Mouse (Mus musculus): Measurements from ENCODE around the gene Zfp553. TPM values are rescaled to one million over a fixed set of nuclear protein-coding genes. Genes with fewer than 3 reads are reported as not detected.
A peak's percentile ranks its signal among the peaks of the same experiment; 100 is the strongest.

Zfp553 gene
- polyA plus RNA-seq, 1 experiment from 2014 or later = 7.1 TPM

DNA sequence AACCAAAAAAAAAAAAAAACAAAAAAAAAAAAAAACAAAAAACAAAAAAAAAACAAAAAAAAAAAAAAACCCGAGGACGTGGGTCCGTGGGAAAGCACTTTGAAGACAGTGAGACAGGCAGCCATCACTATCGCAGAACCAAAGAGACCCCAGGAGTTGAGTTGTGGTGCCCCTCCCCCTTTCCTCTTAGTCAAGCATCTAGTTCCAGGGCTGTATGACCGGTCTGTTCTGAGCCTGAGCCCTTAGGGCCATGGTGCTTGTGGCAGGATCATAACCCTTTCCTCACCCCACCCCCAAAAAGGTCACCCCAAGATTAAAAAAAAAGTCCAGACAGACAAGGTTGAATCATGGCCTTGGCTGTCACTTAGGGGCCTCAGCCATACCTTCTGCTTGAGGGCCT, 16.6 kb upstream of the Zfp553 start:
- H3K79me2 ChIP-seq (ENCODE audit: inconsistent target) = no peaks in the 10 kb centered on the region
- WGBS (ENCODE audit: missing documents) = 82% methylated on average over 5 of the region's 5 CpGs
- H3K36me3 ChIP-seq (ENCODE audit: inconsistent target) = no peaks in the 10 kb centered on the region
- no peak overlapping the region for H3K4me3 ChIP-seq (ENCODE audit: inconsistent target)
- no peak overlapping the region for H3K27ac ChIP-seq

DNA sequence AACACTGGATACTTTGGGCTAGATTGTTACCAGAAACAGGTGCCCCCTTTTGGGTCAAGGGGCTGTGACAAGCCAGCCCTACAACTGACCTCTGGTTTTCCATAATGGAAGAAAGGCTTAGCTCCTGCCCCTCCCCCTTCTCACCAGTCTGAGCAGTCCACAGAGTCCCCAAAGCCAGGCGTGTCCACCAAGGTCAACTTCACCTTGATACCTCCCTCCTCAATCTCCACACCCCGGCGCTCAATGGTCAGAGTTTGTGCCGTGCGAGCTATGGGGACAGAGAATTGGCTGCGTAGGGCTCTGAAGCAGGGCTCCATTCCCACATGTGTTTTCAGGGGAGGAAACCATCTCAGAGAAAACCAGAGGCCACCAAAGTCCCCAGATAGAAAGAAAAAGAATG, 15.4 kb upstream of the Zfp553 start:
- WGBS (ENCODE audit: missing documents) = 74% methylated on average over 6 of the region's 6 CpGs
- H3K27ac ChIP-seq = no peak overlapping the region

DNA sequence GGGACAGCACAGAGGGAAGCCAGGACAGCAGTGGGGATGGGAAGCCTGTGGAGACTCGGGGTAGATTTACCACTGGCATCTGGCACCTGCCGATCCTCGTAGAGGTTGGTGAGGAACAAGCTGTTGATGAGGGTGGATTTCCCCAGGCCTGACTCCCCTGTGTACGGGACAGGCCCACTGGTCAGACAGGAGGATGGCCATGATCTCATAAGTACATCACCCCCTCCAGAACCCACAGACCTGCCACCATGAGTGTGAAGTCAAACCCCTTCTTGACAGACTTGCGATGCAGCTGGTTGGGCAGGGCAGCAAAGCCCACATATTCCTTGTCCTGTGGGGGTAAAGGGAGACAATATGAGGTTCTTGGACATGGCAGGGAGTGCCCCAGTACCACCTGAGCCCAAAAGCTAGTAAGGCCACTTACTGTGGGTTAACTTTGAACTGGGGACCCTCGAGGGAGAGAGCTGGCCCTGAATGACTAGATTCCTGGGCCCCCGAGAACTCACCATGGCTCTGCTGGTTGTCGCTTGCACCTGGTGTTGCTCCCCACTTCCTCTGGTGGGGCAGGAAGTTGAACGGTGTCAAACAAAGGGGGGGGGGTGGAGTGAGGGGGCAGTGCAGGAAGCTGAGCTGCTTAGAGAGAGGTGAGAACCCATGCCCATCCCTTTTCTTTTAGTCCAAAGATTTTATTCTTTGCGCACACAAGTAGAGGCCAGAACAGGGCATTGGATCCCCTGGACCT, 14.8 kb upstream of the Zfp553 start:
- no peaks in the 10 kb centered on the region for H3K79me2 ChIP-seq (ENCODE audit: inconsistent target)
- no peak overlapping the region for H3K4me3 ChIP-seq (ENCODE audit: inconsistent target)
- H3K27ac ChIP-seq = no peak overlapping the region
- 32% methylated on average over 10 of the region's 10 CpGs for WGBS (ENCODE audit: missing documents)
- H3K36me3 ChIP-seq (ENCODE audit: inconsistent target) = no peaks in the 10 kb centered on the region

More for the DNA sequence above, 15.4 kb upstream of the Zfp553 start:
- Histone ChIP-seq H3K36me3 (ENCODE audit: inconsistent target) (no peaks in the 10 kb centered on the region), H3K79me2 (ENCODE audit: inconsistent target) (no peaks in the 10 kb centered on the region), H3K4me3 (ENCODE audit: inconsistent target) (no peak overlapping the region)

DNA sequence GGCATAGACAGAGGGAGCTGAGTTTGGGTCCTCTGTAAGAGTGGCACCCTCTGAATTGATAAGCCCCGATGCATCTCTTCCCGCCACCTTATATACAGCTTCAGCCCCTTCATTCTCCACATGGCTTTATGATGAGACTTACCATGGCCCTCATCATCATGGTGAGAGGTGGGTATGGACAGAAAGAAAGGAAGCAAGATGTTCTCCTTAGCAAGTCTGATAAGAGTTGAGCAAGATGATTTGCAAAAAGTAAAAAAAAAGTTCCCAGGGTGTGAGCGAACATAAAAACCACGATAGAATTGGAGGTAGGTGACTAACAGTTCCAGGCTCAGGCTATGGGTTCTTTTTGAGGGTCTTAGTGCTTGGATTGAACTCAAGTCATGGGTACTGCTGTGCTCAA, 14.2 kb upstream of the Zfp553 start:
- no peak overlapping the region for H3K27ac ChIP-seq
- H3K79me2 ChIP-seq (ENCODE audit: inconsistent target) = no peaks in the 10 kb centered on the region
- no peaks in the 10 kb centered on the region for H3K36me3 ChIP-seq (ENCODE audit: inconsistent target)
- no peak overlapping the region for H3K4me3 ChIP-seq (ENCODE audit: inconsistent target)
- WGBS (ENCODE audit: missing documents) = 56% methylated on average over 4 of the region's 4 CpGs

DNA sequence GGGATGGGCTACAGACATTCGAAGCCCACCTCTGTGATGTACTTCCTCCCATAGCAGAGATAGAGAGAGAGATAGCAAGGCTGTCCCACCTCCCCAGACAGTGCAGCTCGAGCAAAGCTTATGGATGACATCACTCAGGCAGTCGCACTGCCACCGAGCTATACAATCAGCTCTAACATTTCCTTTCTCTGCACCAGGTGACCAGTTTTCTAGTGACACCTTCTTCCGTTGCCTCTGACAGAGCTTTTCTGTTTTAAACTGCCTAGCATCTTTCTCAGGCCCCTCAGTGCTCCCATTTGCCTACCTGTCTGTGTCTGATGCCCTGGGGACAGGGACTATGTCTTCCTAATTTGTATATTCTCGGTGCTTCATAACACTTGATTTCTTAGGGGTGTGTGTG, 12.4 kb upstream of the Zfp553 start:
- H3K36me3 ChIP-seq (ENCODE audit: inconsistent target) = no peaks in the 10 kb centered on the region
- H3K4me3 ChIP-seq (ENCODE audit: inconsistent target) = no peak overlapping the region
- WGBS (ENCODE audit: missing documents) = 75% methylated on average over 6 of the region's 6 CpGs
- no peaks in the 10 kb centered on the region for H3K79me2 ChIP-seq (ENCODE audit: inconsistent target)
- no peak overlapping the region for H3K27ac ChIP-seq

DNA sequence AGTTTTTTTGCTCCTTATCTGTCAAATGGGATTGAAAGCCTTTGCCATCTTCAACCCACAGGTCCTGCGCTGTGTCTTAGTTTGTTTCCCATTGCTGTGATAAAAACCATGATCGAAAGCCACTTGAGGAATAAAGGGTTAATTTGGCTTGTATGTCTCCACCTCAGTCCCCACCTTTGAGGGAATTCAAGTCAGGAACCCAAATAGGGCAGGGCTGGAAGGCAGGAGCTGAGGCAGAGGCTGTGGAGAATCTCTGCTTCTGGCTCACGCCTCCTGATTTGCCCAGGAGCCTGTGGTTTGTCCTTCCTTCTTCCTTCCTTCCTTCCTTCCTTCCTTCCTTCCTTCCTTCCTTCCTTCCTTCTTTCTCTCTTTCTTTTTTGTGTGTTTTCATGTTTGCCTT, 9.8 kb upstream of the Zfp553 start:
- WGBS (ENCODE audit: missing documents) = 100% methylated on average over 3 of the region's 3 CpGs
- no peak overlapping the region for H3K27ac ChIP-seq
- no peaks in the 10 kb centered on the region for H3K36me3 ChIP-seq (ENCODE audit: inconsistent target)
- no peak overlapping the region for H3K4me3 ChIP-seq (ENCODE audit: inconsistent target)
- H3K79me2 ChIP-seq (ENCODE audit: inconsistent target) = no peaks in the 10 kb centered on the region

DNA sequence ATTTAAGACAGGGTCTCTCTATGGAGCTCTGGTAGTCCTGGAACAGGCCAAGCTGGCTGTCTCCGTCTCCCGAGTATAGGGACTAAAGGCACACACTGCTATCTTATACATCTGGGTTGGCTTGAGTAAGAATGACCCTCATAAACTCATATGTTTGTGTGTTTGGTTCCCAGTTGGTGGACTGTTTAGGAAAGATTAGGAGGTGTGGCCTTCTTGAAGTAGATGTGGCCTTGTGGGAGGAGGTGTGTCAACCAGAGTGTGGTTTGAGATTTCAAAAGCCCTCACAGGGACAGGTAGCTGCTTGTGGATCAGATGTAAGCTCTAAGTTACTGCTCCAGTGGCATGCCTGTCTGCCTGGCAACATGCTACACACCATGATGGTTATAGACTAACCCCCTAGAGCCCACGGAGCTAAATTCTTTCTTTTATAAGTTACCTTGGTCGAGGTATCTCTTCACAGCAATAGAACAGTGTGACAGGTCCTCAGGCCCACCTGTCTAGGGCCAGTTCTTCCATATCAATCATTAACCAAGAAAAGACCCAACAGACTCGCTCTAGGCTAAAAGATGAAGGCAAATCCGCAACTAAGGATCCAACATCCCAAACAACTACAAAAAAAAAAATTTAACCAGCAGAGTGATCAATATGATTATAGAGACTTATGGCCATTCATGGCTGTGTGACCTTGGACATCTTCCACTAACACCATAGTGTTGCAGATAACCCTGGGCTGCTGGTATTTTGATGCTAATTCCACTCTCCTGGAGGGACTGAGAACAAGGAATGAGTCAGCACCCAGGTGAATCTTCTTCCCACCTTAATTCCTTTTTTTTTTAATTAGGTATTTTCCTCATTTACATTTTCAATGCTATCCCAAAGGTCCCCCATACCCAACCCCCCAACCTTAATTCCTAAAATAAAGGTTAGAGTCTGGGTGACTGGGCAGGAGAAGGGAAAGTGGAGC, 9.1 kb upstream of the Zfp553 start:
- no peak overlapping the region for H3K27ac ChIP-seq
- no peak overlapping the region for H3K4me3 ChIP-seq (ENCODE audit: inconsistent target)
- 92% methylated on average over 6 of the region's 6 CpGs for WGBS (ENCODE audit: missing documents)
- H3K36me3 ChIP-seq (ENCODE audit: inconsistent target) = no peaks in the 10 kb centered on the region
- no peaks in the 10 kb centered on the region for H3K79me2 ChIP-seq (ENCODE audit: inconsistent target)

DNA sequence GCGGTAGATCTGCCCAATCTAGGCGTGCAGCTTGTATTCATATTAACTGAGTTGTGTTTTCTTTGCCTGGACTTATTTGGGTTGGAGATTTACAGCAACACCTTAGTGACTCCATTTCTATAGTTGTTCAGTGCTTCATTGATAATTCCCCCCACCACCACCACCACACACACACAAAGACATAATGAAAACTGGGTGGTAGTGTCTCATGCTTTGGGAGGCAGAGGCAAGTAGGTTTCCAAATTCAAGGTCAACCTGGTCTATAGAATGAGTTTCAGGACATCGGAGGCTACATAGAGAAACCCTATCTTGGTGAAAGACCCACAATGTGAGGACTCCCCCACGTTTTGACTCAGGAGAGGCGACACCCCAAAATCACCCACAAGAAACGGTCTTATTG, 8.2 kb upstream of the Zfp553 start:
- Histone ChIP-seq H3K36me3 (ENCODE audit: inconsistent target) (no peaks in the 10 kb centered on the region), H3K27ac (no peak overlapping the region), H3K79me2 (ENCODE audit: inconsistent target) (no peaks in the 10 kb centered on the region), H3K4me3 (ENCODE audit: inconsistent target) (no peak overlapping the region)
- WGBS (ENCODE audit: missing documents) = 98% methylated on average over 6 of the region's 6 CpGs

DNA sequence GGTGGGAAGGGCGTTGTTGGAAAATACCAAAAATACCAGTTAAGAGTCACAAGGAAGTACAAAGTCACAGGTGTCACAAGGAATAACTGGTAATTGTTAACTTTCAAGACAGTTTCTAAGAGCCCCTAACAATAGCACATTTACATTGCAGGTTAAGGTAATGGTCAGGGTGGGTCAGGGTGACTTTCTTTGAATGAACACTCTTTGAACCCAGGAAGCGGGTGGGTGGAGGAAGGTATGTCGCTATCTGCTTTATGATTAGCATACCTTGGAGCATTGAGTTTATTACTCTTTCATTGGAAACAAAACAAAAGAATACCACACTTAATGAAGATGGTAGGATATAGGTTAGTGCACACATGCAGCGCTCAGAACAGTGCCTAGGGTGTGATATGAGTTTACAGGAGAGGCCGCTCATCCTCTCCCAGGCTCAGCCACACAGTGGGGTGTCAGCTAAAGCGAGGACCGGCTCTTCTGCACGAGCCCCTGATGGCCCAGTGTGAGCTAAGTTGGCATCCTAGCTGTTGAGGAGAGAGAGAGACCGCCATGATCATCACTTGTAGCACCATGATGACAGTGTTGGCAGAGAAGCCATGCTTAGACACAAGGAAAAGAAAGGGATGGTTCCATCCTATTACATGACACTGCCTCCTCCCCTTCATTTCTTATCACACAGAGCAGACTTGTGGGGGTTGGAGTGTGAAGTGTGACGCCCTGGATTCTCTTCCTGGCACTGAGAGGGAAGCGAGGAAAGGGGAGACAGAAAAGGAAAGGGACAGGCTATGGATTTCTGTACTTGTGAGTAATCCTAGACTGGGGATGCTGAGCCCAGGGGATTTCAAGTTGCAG, 7.5 kb upstream of the Zfp553 start:
- Histone ChIP-seq H3K4me3 (ENCODE audit: inconsistent target) (no peak overlapping the region), H3K36me3 (ENCODE audit: inconsistent target) (no peaks in the 10 kb centered on the region), H3K27ac (no peak overlapping the region), H3K79me2 (ENCODE audit: inconsistent target) (no peaks in the 10 kb centered on the region)
- 90% methylated on average over 11 of the region's 11 CpGs for WGBS (ENCODE audit: missing documents)

DNA sequence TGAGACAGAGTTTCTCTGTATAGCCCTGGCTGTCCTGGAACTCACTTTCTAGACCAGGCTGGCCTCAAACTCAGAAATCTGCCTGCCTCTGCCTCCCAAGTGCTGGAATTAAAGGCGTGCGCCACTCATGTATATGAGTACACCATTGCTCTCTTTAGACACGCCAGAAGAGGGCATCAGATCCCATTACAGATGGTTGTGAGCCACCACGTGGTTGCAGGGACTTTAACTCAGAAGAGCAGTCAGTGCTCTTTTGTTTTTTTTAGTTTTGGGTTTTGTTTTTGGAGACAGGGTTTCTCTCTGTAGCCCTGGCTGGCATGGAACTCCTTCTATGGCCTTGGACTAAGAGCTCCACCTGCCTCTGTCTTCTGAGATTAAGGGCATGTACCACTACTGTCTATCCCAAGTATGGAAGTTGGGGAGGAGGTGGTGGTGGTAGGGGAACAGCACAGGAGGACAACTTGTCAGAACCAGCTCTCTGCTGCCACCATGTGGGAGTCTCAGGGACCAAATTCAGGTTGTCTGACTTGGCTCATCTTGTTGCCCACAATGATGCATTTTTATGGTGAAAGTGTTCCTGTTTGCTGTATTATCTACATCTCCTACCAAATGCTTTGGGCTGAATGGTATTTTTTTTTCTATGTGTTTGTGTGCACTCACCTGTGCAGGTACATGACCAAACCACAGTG, 4.1 kb upstream of the Zfp553 start:
- H3K79me2 ChIP-seq (ENCODE audit: inconsistent target) = peaks cover 21% of the 10 kb centered on the region
- H3K36me3 ChIP-seq (ENCODE audit: inconsistent target) = no peaks in the 10 kb centered on the region
- H3K27ac ChIP-seq = no peak overlapping the region
- no peak overlapping the region for H3K4me3 ChIP-seq (ENCODE audit: inconsistent target)
- WGBS (ENCODE audit: missing documents) = 44% methylated on average over 4 of the region's 4 CpGs

DNA sequence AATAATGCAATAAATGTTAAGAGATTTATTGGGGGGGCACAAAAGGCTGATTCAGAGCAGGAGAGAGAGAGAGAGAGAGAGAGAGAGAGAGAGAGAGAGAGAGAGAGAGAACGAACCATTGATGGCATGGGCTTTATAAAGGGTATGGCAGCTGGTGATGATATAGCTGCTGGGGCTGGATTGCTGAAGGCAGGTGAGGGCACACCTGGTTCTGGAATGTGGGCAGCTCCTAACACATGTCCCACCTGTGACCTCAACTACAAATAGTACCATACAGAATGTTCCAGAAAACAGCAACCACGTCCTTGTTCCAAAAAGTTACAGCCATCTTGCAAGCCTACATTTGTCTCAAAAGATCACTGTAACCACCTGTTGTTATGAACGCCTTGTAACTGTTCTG, 1.5 kb upstream of the Zfp553 start:
- Histone ChIP-seq H3K36me3 (ENCODE audit: inconsistent target) (peaks cover 13% of the 10 kb centered on the region; the same call in 1 of the 2 replicates), H3K79me2 (ENCODE audit: inconsistent target) (peaks cover 31% of the 10 kb centered on the region), H3K27ac (no peak overlapping the region), H3K4me3 (ENCODE audit: inconsistent target) (no peak overlapping the region)
- 56% methylated on average over 3 of the region's 3 CpGs for WGBS (ENCODE audit: missing documents)

DNA sequence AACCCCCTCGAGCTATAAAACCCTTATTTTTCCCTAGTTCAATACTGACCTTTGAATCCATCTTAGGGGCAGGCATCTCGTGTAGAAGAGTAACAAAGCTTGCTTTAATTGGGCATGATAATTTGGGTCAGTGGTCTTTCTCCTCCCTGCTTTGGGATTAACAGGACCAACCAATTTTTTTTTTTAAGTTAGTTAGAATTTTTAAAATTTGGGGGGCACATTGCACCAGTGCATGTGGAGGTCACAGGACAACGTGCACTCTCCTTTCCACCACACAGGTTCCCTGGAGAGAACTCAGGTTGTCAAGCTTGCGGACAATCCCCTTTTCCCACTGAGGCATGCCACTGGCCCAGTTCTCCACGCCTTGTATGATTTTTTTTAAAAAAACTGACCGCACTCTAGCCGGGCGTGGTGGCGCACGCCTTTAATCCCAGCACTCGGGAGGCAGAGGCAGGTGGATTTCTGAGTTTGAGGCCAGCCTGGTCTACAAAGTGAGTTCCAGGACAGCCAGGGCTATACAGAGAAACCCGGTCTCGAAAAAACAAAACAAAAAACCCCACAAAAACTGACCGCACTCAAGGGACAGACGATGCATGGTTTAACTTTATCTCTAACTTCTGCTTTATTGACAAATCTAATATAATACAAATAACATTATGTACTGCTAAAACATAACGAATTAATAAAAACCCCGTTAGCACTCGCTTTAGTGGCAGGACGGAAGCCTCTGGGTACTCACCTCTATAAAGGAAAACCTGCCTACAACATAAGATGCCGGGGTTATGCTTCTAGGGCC, 837 bp upstream of the Zfp553 start:
- H3K27ac ChIP-seq = peak overlapping the region; percentile 61
- 5% methylated on average over 13 of the region's 20 CpGs for WGBS (ENCODE audit: missing documents)
- H3K4me3 ChIP-seq (ENCODE audit: inconsistent target) = peak overlapping the region; percentile 90
- H3K36me3 ChIP-seq (ENCODE audit: inconsistent target) = peaks cover 19% of the 10 kb centered on the region; the same call in 1 of the 2 replicates
- peaks cover 31% of the 10 kb centered on the region for H3K79me2 ChIP-seq (ENCODE audit: inconsistent target)

DNA sequence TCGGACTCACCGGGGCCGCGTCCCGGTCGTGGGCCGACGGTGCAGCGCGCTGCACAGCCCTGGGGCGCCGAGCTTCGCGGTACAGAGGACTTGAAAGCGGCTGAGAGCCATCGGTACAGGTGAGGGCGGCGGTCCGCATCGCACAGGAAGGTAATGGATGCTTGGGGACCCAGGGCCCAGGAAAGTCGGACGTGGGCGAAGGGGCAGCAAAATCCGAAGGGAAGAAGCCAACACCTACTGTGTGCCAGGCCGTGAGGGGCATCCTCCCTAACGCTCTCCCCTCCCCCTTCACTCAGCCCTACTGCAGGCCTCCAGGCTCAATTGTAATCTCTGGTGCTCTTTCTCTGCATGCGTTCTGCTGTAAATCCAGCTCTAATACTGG, 498 bp downstream of the Zfp553 start:
- peaks cover 31% of the 10 kb centered on the region for H3K79me2 ChIP-seq (ENCODE audit: inconsistent target)
- H3K4me3 ChIP-seq (ENCODE audit: inconsistent target) = peak overlapping the region; percentile 83
- H3K27ac ChIP-seq = no peak overlapping the region
- 0% methylated on average over 27 of the region's 27 CpGs for WGBS (ENCODE audit: missing documents)
- H3K36me3 ChIP-seq (ENCODE audit: inconsistent target) = peaks cover 20% of the 10 kb centered on the region; the same call in 1 of the 2 replicates
